Mouse (Mus musculus) kidney, embryonic 14.5 days (tissue): ENCODE results near the gene Usp20. TPM values are rescaled to one million over a fixed set of nuclear protein-coding genes. Genes with fewer than 3 reads are reported as not detected.

Experiments
- ATAC-seq: fragments of 200-750 bp; cut with Nextera tagmentation; 2 replicates; pipeline ENCODE4 v1.8.0; 2017; ENCODE audit warnings: moderate number of reproducible peaks, mild to moderate bottlenecking, moderate TSS enrichment, moderate library complexity; ENCODE audit not compliant: low FRiP score, low TSS enrichment
- H3K27ac ChIP-seq: fragments of 300-500 bp; sonication (generic); 2 replicates; pipeline ENCODE4 v1.5.1; 2014; ENCODE audit warnings: low read depth, mild to moderate bottlenecking, low read length, moderate library complexity, mixed read lengths
- H3K27me3 ChIP-seq: fragments of 300-500 bp; sonication (generic); 2 replicates; pipeline ENCODE4 v1.6.1; 2014; ENCODE audit warnings: mild to moderate bottlenecking, low read length; ENCODE audit not compliant: control insufficient read depth, insufficient read depth
- H3K36me3 ChIP-seq: fragments of 300-500 bp; sonication (generic); 2 replicates; pipeline ENCODE4 v1.6.1; 2014; ENCODE audit warnings: low read length, mixed read lengths; ENCODE audit not compliant: control insufficient read depth, insufficient read depth
- H3K4me1 ChIP-seq: fragments of 300-500 bp; sonication (generic); 2 replicates; pipeline ENCODE4 v1.6.1; 2014; ENCODE audit warnings: low read length, mixed read lengths; ENCODE audit not compliant: control insufficient read depth, insufficient read depth
- H3K4me2 ChIP-seq: fragments of 300-500 bp; sonication (generic); replicated peaks from 2 replicates; pipeline ENCODE4 v1.6.1; 2014; ENCODE audit warnings: low read depth, mild to moderate bottlenecking, low read length
- H3K4me3 ChIP-seq: fragments of 300-500 bp; sonication (generic); 2 replicates; pipeline ENCODE4 v1.5.1; 2014; ENCODE audit warnings: mild to moderate bottlenecking, low read length
- H3K9ac ChIP-seq: fragments of 300-500 bp; sonication (generic); 2 replicates; pipeline ENCODE4 v1.6.1; 2014; ENCODE audit warnings: low read depth, mild to moderate bottlenecking, low read length, moderate library complexity
- H3K9me3 ChIP-seq: fragments of 300-500 bp; sonication (generic); 2 replicates; pipeline ENCODE4 v1.6.1; 2016; ENCODE audit warnings: low read length; ENCODE audit not compliant: control insufficient read depth
- WGBS: fragments of 180-500 bp; shearing (Covaris S2); extraction: QIAGEN DNeasy Blood & Tissue Kit; methylation state at CpG from one replicate; pipeline ENCODE4 v1.1.7; 2014; 5-methylcytosine and 5-hydroxymethylcytosine counted together
- polyA plus RNA-seq: library from polyadenylated mRNA; unstranded; fragments of >200 nt; fragmentation: Nextera tagmentation; extraction: Ambion mirVana; gene quantifications from 2 replicates; pipeline ENCODE4 v1.2.1, GENCODE M21; 2014

The Usp20 gene
- polyA plus RNA-seq, 1 experiment from 2014 or later, result 12.5 TPM

DNA sequence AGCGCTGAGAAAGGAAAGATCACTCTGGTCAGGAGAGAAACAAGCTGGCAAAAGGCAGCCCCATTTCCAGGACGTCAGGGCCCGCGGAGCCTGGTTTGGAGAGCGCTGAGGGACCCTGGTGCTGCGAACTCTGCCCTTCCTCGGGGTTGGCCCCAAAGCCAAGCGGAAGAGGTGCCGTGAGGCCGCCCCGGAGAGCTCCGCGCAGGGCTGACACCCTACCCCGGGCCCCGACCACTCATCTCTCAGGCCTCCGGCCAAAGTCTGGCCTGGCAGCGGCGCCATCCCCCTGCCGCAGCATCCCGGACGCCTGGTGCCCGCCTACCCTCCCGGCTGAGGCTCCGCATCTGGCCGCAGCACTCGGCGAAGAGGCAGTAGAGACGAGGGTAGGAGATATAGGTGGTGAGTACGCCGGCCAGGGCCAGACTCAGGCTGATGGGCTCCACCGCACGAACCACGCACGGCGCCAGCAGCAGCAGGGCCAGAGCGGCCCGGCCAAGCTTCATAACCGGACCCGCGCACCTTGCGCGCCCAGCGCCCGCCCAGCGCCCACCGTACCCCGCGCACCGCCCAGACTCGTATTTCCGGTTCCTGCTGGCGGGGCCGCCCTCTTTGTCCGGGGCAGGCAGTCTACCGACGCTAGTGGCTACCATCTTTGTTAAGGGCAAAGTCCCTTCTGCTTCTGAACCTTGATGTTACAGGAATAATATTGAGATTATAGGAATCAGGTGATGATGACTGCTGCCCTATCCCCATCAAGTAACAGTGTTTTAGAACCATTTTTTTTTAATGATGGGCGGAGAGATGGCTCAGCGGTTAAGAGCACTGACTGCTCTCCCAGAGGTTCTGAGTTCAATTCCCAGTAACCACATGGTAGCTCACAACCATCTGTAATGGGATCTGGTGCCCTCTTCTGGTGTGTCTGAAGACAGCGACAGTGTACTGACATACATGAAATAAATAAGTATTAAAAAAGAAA is 14.4 kb upstream of the Usp20 start, which contains the start of gene Tor1a:
TSS of gene Tor1a (minus strand) at position 582 of the 976 bp plus-strand sequence.
- H3K4me1 ChIP-seq, result peaks cover 12% of the 10 kb centered on the region
- peak; percentile 95 for ATAC-seq

DNA sequence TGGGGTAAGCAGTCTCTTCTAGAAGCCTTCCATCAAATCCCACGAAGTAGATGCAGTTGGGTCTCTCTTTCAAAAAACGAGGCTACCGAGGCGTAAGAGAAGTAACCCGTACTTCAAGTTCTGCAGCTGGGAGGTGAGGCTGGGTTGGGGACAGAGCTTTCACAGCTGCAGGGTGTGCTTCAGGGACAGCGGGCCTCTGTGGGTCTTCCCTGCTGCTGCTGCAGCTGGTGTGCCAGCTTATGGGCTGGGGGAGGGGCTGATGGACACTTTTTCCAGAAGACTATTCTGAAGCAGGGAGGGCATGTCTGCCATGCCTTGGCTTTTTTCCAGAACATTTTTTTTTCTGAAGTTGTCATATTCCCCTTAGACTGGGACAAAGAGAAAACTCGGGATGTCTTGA is 945 bp downstream of the Usp20 start:
- H3K27ac ChIP-seq, result peak overlapping the region; percentile 30; the same call in 1 of the 2 replicates
- 40% methylated on average over 7 of the region's 7 CpGs for WGBS
- ATAC-seq, result no peak
- peak overlapping the region; percentile 89 for H3K4me3 ChIP-seq
- peaks cover 14% of the 10 kb centered on the region for H3K36me3 ChIP-seq
- peaks cover 9% of the 10 kb centered on the region; the same call in 1 of the 2 replicates for H3K4me1 ChIP-seq
- no peaks in the 10 kb centered on the region for H3K9me3 ChIP-seq
- peak overlapping the region; percentile 76 for H3K4me2 ChIP-seq
- H3K27me3 ChIP-seq, result no peaks in the 10 kb centered on the region
- H3K9ac ChIP-seq, result peak overlapping the region; percentile 51

More for the DNA sequence above, 14.4 kb upstream of the Usp20 start, which contains the start of gene Tor1a:
- WGBS, result 3% methylated on average over 53 of the region's 59 CpGs
- peak within 1 kb of the TSS; percentile 34 for H3K27ac ChIP-seq
- H3K27me3 ChIP-seq, result no peaks in the 10 kb centered on the region
- H3K4me3 ChIP-seq, result peak within 1 kb of the TSS; percentile 96
- peak within 1 kb of the TSS; percentile 83 for H3K9ac ChIP-seq
- H3K4me2 ChIP-seq, result peak within 1 kb of the TSS; percentile 90
- peaks cover 27% of the 10 kb centered on the region for H3K36me3 ChIP-seq
- no peaks in the 10 kb centered on the region for H3K9me3 ChIP-seq

DNA sequence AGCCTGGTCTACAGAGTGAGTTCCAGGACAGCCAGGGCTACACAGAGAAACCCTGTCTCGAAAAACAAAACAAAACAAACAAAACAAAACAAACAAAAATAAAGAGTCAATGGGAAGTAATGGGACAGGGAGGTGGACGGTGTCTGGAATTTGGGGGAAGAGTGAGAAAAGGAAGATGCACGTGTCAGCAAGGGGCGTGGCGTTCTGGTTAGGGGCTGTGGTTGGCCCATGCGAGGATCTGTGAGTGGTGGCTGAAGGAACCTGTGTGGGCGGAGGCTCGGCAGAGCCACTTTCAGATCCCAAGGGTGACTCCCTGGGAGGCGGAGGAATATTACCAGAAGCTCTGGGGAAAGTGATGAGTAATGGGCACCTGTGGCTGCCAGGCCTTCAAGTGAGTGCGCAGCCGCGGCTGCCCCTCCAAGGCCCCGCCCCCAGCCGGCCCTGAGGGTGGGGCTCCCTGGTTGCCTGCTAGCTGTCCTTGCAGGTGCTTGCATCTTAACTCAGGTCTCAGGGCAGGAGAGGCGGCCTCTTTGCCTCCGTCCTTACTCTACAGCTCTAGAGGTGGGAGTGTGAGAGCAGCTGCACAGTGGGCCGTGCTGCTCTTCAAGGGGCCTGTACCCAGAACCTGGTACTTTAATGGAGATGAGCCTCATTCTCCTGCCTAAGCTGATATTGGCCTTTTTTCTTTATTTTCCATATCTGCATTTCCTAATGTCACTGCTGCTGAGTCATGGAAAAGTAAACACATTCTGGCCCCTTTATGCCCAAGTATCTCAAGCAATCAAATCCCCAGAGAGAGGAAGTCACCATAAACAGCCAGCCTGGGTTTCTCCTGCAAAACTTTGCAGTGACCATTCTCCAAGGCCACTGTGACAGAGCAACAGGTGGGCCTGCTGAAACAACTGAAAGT is 3.3 kb downstream of the Usp20 start:
- no peak overlapping the region; the same call in 1 of the 2 replicates for H3K27ac ChIP-seq
- no peak overlapping the region for H3K4me3 ChIP-seq
- H3K4me2 ChIP-seq, result no peak overlapping the region
- H3K36me3 ChIP-seq, result no peaks in the 10 kb centered on the region
- no peaks in the 10 kb centered on the region for H3K9me3 ChIP-seq
- no peak for ATAC-seq
- 29% methylated on average over 17 of the region's 17 CpGs for WGBS
- H3K9ac ChIP-seq, result no peak overlapping the region
- peaks cover 9% of the 10 kb centered on the region; the same call in 1 of the 2 replicates for H3K4me1 ChIP-seq
- no peaks in the 10 kb centered on the region for H3K27me3 ChIP-seq

GRCm38 (mm10) chr2:30990221-30990620 is 8.1 kb downstream of the Usp20 start:
- no peak for ATAC-seq
- no peak overlapping the region for H3K4me2 ChIP-seq
- no peaks in the 10 kb centered on the region for H3K27me3 ChIP-seq
- H3K9ac ChIP-seq, result no peak overlapping the region
- no peaks in the 10 kb centered on the region for H3K9me3 ChIP-seq
- no peaks in the 10 kb centered on the region for H3K36me3 ChIP-seq
- 61% methylated on average over 9 of the region's 9 CpGs for WGBS
- no peak overlapping the region for H3K27ac ChIP-seq
- H3K4me3 ChIP-seq, result no peak overlapping the region
- no peaks in the 10 kb centered on the region for H3K4me1 ChIP-seq

DNA sequence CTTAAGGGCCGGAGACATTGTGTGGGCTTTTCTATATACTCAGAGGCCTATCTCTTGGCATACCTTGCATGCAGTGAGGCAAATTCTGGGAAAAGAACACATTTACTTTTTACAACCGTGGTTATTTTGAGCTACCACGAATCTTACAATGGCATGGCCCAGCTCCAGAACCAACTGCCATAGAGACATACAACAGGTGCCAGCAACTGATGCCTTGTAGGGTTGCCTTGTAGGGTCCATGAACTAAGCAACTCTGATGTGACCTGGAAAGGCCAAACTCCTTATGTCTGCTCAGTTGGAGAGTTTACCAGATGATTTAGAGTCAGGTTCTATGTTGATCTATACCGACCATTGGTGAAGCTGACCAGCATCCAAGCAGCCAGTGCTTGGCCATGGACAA is 12.8 kb downstream of the Usp20 start:
- no peak for ATAC-seq
- Histone ChIP-seq H3K4me1 (no peaks in the 10 kb centered on the region), H3K27me3 (no peaks in the 10 kb centered on the region), H3K36me3 (no peaks in the 10 kb centered on the region; the same call in 1 of the 2 replicates), H3K4me2 (no peak overlapping the region), H3K9me3 (no peaks in the 10 kb centered on the region), H3K27ac (no peak overlapping the region), H3K4me3 (no peak overlapping the region), H3K9ac (no peak overlapping the region)
- 90% methylated on average over 4 of the region's 4 CpGs for WGBS

- no peak for ATAC-seq
- Histone ChIP-seq H3K27me3 (no peaks in the 10 kb centered on the region), H3K4me2 (no peak overlapping the region), H3K27ac (no peak overlapping the region), H3K4me1 (no peaks in the 10 kb centered on the region), H3K9me3 (no peaks in the 10 kb centered on the region), H3K9ac (no peak overlapping the region), H3K36me3 (no peaks in the 10 kb centered on the region; the same call in 1 of the 2 replicates), H3K4me3 (no peak overlapping the region)
- 66% methylated on average over 11 of the region's 11 CpGs for WGBS
Observed at GRCm38 (mm10) chr2:30995432-30995996, 13.4 kb downstream of the Usp20 start.

DNA sequence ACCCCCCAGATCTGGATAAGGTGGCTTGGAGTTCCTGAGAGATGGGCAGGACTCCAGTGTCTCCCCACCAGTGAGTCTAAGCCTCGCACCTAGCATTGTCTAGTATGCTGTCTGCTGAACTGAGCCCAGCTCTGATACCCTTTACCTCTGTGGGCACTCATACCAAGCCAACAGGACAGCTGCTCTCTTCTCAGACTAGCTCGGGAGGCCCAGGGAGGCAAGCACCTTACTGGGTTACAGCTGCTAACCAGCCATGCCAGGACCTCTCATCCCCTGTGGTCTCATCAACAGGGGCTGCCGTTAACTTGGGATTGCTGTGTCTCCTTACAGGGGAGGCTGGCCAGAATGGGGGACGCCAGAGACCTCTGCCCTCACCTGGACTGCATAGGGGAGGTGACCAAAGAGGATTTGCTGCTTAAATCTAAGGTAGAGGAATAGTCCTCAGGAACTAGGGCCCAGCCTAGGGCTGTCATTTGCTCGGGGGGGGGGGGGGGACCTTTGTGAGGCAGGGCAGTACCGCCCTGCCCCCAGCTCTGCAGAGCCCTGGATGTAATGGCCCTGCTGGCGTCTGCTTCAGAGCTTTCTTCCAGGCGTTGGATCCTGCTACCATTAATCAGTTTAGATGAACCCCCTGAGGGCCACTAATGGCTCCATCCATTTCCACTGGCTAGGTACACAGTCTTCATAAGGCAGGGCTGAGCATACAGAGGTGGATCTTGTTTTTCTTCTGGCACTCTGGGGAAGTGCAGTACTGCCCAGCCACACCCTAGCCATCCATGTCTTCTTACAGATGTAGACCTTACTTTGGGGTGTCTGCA is 16.6 kb downstream of the Usp20 start:
- no peak for ATAC-seq
- H3K27me3 ChIP-seq, result no peaks in the 10 kb centered on the region
- no peak overlapping the region for H3K4me3 ChIP-seq
- H3K9ac ChIP-seq, result no peak overlapping the region
- H3K4me1 ChIP-seq, result no peaks in the 10 kb centered on the region
- H3K36me3 ChIP-seq, result peaks cover 4% of the 10 kb centered on the region; the same call in 1 of the 2 replicates
- no peak overlapping the region for H3K27ac ChIP-seq
- H3K9me3 ChIP-seq, result no peaks in the 10 kb centered on the region
- 48% methylated on average over 8 of the region's 8 CpGs for WGBS
- no peak overlapping the region for H3K4me2 ChIP-seq

GRCm38 (mm10) chr2:31002857-31003256 is 20.8 kb downstream of the Usp20 start:
- Histone ChIP-seq H3K4me3 (no peak overlapping the region), H3K27me3 (no peaks in the 10 kb centered on the region), H3K4me1 (no peaks in the 10 kb centered on the region), H3K36me3 (peaks cover 8% of the 10 kb centered on the region; the same call in 1 of the 2 replicates), H3K4me2 (no peak overlapping the region), H3K9me3 (no peaks in the 10 kb centered on the region), H3K9ac (no peak overlapping the region), H3K27ac (no peak overlapping the region)
- 89% methylated on average over 10 of the region's 10 CpGs for WGBS
- no peak for ATAC-seq
